Mouse (Mus musculus) liver, embryonic 16.5 days (tissue): ENCODE data around the gene Angel2. TPM values are rescaled to one million over a fixed set of nuclear protein-coding genes. Genes with fewer than 3 reads are reported as not detected.

ENCODE experiments used
- ATAC-seq: fragments of 200-750 bp; cut with Nextera tagmentation; 2 replicates; pipeline ENCODE4 v1.8.0; 2017; ENCODE audit warnings: low read depth, mild to moderate bottlenecking, moderate number of reproducible peaks, moderate library complexity
- H3K27ac ChIP-seq: fragments of 300-500 bp; sonication (generic); 2 replicates; pipeline ENCODE4 v1.5.1; 2014; ENCODE audit warnings: mild to moderate bottlenecking, low read length
- H3K27me3 ChIP-seq: fragments of 300-500 bp; sonication (generic); 2 replicates; pipeline ENCODE4 v1.6.1; 2014; ENCODE audit warnings: low read depth, low read length, mixed read lengths; ENCODE audit not compliant: control insufficient read depth, insufficient read depth
- H3K36me3 ChIP-seq: fragments of 300-500 bp; sonication (generic); 2 replicates; pipeline ENCODE4 v1.6.1; 2014; ENCODE audit warnings: mild to moderate bottlenecking; ENCODE audit not compliant: control insufficient read depth, insufficient read depth
- H3K4me1 ChIP-seq: fragments of 300-500 bp; sonication (generic); 2 replicates; pipeline ENCODE4 v1.6.1; 2014; ENCODE audit warnings: low read depth, low read length, mixed read lengths; ENCODE audit not compliant: control insufficient read depth
- H3K4me2 ChIP-seq: fragments of 300-500 bp; sonication (generic); 2 replicates; pipeline ENCODE4 v1.6.1; 2014; ENCODE audit warnings: low read depth, low read length, mixed read lengths
- H3K4me3 ChIP-seq: fragments of 300-500 bp; sonication (generic); 2 replicates; pipeline ENCODE4 v1.5.1; 2014; ENCODE audit warnings: low read depth, mild to moderate bottlenecking, low read length
- H3K9ac ChIP-seq: fragments of 300-500 bp; sonication (generic); 2 replicates; pipeline ENCODE4 v1.6.1; 2014; ENCODE audit warnings: low read depth, low read length
- H3K9me3 ChIP-seq: fragments of 300-500 bp; sonication (generic); replicated peaks from 2 replicates; pipeline ENCODE4 v1.6.1; 2016; ENCODE audit warnings: low read length; ENCODE audit not compliant: control insufficient read depth
- WGBS: fragments of 180-500 bp; shearing (Covaris S2); extraction: QIAGEN DNeasy Blood & Tissue Kit; methylation state at CpG from one replicate; pipeline ENCODE4 v1.1.7; 2014; ENCODE audit not compliant: insufficient replicate concordance; 5-methylcytosine and 5-hydroxymethylcytosine counted together
- polyA plus RNA-seq: library from polyadenylated mRNA; unstranded; fragments of >200 nt; fragmentation: Nextera tagmentation; extraction: Ambion mirVana; gene quantifications from 2 replicates; pipeline ENCODE4 v1.2.1, GENCODE M21; 2015

The Angel2 gene
- polyA plus RNA-seq, 1 experiment from 2014 or later: 11.6 TPM

GRCm38 (mm10) chr1:190947986-190948385, 23.1 kb downstream of the Angel2 start:
- ATAC-seq: no peak
- H3K4me2 ChIP-seq: no peak overlapping the region
- no peaks in the 10 kb centered on the region for H3K4me1 ChIP-seq
- WGBS: 79% methylated on average over 5 of the region's 5 CpGs
- H3K36me3 ChIP-seq: peaks cover 6% of the 10 kb centered on the region; the same call in 1 of the 2 replicates
- H3K4me3 ChIP-seq: no peak overlapping the region
- H3K27me3 ChIP-seq: no peaks in the 10 kb centered on the region
- H3K9ac ChIP-seq: no peak overlapping the region
- no peaks in the 10 kb centered on the region for H3K9me3 ChIP-seq
- no peak overlapping the region for H3K27ac ChIP-seq

GRCm38 (mm10) chr1:190948439-190948838, 23.5 kb downstream of the Angel2 start:
- no peaks in the 10 kb centered on the region for H3K9me3 ChIP-seq
- no peak overlapping the region for H3K27ac ChIP-seq
- H3K4me2 ChIP-seq: no peak overlapping the region
- H3K4me1 ChIP-seq: no peaks in the 10 kb centered on the region
- no peak overlapping the region for H3K4me3 ChIP-seq
- ATAC-seq: no peak
- peaks cover 6% of the 10 kb centered on the region; the same call in 1 of the 2 replicates for H3K36me3 ChIP-seq
- WGBS: 80% methylated on average over 7 of the region's 7 CpGs
- no peaks in the 10 kb centered on the region for H3K27me3 ChIP-seq
- H3K9ac ChIP-seq: no peak overlapping the region

- WGBS: 82% methylated on average over 17 of the region's 17 CpGs
- H3K27me3 ChIP-seq: no peaks in the 10 kb centered on the region
- no peak overlapping the region for H3K9ac ChIP-seq
Observed at GRCm38 (mm10) chr1:190948846-190949245, 23.9 kb downstream of the Angel2 start.

GRCm38 (mm10) chr1:190951014-190951413, 26.1 kb downstream of the Angel2 start:
- WGBS: 54% methylated on average over 5 of the region's 5 CpGs
- H3K4me2 ChIP-seq: no peak overlapping the region
- H3K27ac ChIP-seq: no peak overlapping the region
- no peak for ATAC-seq
- no peaks in the 10 kb centered on the region for H3K9me3 ChIP-seq
- no peaks in the 10 kb centered on the region for H3K36me3 ChIP-seq
- no peaks in the 10 kb centered on the region for H3K4me1 ChIP-seq
- no peak overlapping the region for H3K4me3 ChIP-seq
- no peak overlapping the region for H3K9ac ChIP-seq
- no peaks in the 10 kb centered on the region for H3K27me3 ChIP-seq

More at GRCm38 (mm10) chr1:190948846-190949245, 23.9 kb downstream of the Angel2 start:
- no peak overlapping the region for H3K4me3 ChIP-seq
- H3K9me3 ChIP-seq: no peaks in the 10 kb centered on the region
- H3K4me1 ChIP-seq: no peaks in the 10 kb centered on the region
- no peak overlapping the region for H3K4me2 ChIP-seq
- H3K27ac ChIP-seq: no peak overlapping the region
- no peak for ATAC-seq
- H3K36me3 ChIP-seq: peaks cover 4% of the 10 kb centered on the region; the same call in 1 of the 2 replicates

GRCm38 (mm10) chr1:190953009-190953408, 28.1 kb downstream of the Angel2 start:
- H3K4me1 ChIP-seq: peaks cover under 1% of the 10 kb centered on the region; the same call in 1 of the 2 replicates
- 58% methylated on average over 3 of the region's 3 CpGs for WGBS
- no peak overlapping the region for H3K4me2 ChIP-seq
- no peak for ATAC-seq
- no peaks in the 10 kb centered on the region for H3K9me3 ChIP-seq
- no peak overlapping the region for H3K4me3 ChIP-seq
- no peak overlapping the region for H3K9ac ChIP-seq
- no peaks in the 10 kb centered on the region for H3K27me3 ChIP-seq
- H3K27ac ChIP-seq: no peak overlapping the region
- H3K36me3 ChIP-seq: no peaks in the 10 kb centered on the region

GRCm38 (mm10) chr1:190958821-190959220, 33.9 kb downstream of the Angel2 start:
- Histone ChIP-seq H3K4me1 (peaks cover 4% of the 10 kb centered on the region; the same call in 1 of the 2 replicates), H3K27ac (no peak overlapping the region), H3K36me3 (no peaks in the 10 kb centered on the region), H3K9ac (no peak overlapping the region), H3K4me3 (no peak overlapping the region), H3K9me3 (no peaks in the 10 kb centered on the region), H3K4me2 (no peak overlapping the region), H3K27me3 (no peaks in the 10 kb centered on the region)
- 35% methylated on average over 5 of the region's 5 CpGs for WGBS
- no peak for ATAC-seq

- H3K4me3 ChIP-seq: no peak overlapping the region
- no peak overlapping the region for H3K4me2 ChIP-seq
- ATAC-seq: no peak
- no peaks in the 10 kb centered on the region for H3K9me3 ChIP-seq
- H3K27ac ChIP-seq: no peak overlapping the region
- no peaks in the 10 kb centered on the region for H3K36me3 ChIP-seq
- H3K9ac ChIP-seq: no peak overlapping the region
- 72% methylated on average over 3 of the region's 3 CpGs for WGBS
- H3K4me1 ChIP-seq: peaks cover 4% of the 10 kb centered on the region; the same call in 1 of the 2 replicates
- H3K27me3 ChIP-seq: no peaks in the 10 kb centered on the region
Observed at GRCm38 (mm10) chr1:190962760-190963159, 37.8 kb downstream of the Angel2 start.

GRCm38 (mm10) chr1:190964992-190965780, 40.3 kb downstream of the Angel2 start:
- no peak overlapping the region for H3K4me3 ChIP-seq
- no peak for ATAC-seq
- H3K9me3 ChIP-seq: no peaks in the 10 kb centered on the region
- no peaks in the 10 kb centered on the region for H3K4me1 ChIP-seq
- H3K27me3 ChIP-seq: no peaks in the 10 kb centered on the region
- no peak overlapping the region for H3K4me2 ChIP-seq
- H3K27ac ChIP-seq: no peak overlapping the region
- no peaks in the 10 kb centered on the region for H3K36me3 ChIP-seq
- H3K9ac ChIP-seq: no peak overlapping the region
- 60% methylated on average over 15 of the region's 15 CpGs for WGBS

- H3K27ac ChIP-seq: no peak overlapping the region
- H3K27me3 ChIP-seq: no peaks in the 10 kb centered on the region
- no peak overlapping the region for H3K4me2 ChIP-seq
- ATAC-seq: peak; percentile 50; the same call in 1 of the 2 replicates
- H3K9ac ChIP-seq: no peak overlapping the region
- no peak overlapping the region for H3K4me3 ChIP-seq
- no peaks in the 10 kb centered on the region for H3K9me3 ChIP-seq
- WGBS: 65% methylated on average over 7 of the region's 7 CpGs
- H3K36me3 ChIP-seq: no peaks in the 10 kb centered on the region
- no peaks in the 10 kb centered on the region for H3K4me1 ChIP-seq
Observed at GRCm38 (mm10) chr1:190968010-190968409, 43.1 kb downstream of the Angel2 start.
